Mouse (Mus musculus): ENCODE data around the gene Rbfox2.
"Not testable (repeated sequence)": the region's sequence is repeated elsewhere in the genome, so short reads cannot be mapped to it uniquely, and the experiment has no call there.

Rbfox2 gene

GRCm38 (mm10) chr15:77068439-77068861, 238.4 kb downstream of the Rbfox2 start:
- DNase-seq (ENCODE audit: low read depth) = no peak

DNA sequence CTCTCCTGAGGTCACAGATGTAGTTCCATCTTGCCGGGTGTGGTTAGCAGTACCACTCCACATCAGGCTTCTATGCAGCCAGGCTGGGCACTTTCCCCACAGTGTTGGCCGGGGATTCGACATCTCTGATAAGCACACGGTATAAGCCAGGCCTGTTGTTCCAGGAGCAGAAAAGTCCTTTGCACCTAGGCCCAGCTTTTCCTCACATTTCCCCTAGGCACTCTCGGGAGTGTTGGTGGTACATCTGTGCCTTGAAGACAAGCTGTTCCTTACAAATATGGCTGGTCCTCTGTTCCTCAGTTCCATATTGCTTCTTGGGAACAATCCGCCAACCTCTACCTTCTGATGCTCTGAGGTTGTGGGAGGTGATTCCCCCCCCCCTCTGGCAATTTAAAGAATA, 240.6 kb downstream of the Rbfox2 start:
- no peak for DNase-seq (ENCODE audit: low read depth)

GRCm38 (mm10) chr15:77065259-77065852, 241.4 kb downstream of the Rbfox2 start:
- no peak for DNase-seq (ENCODE audit: low read depth)

GRCm38 (mm10) chr15:77062746-77063145, 244.1 kb downstream of the Rbfox2 start:
- DNase-seq (ENCODE audit: low read depth) = no peak

DNA sequence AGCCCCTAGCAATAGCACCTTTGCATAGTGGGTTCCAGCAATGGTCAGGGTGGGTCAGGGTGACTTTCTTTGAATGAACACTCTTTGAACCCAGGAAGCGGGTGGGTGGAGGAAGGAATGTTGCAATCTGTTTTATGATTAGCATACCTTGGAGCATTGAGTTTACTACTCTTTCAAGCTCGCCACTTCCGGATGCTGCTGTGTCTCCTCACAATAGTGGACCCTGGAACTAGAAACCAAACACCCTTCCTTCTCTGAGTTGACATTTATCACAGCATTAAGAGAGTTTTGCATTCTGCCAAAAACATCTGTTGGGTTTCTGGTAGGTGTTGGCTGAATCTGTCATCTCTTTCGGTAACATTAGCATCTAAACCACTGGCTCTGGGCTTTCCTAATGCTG, 247.4 kb downstream of the Rbfox2 start:
- DNase-seq (ENCODE audit: low read depth) = not testable (repeated sequence)

DNA sequence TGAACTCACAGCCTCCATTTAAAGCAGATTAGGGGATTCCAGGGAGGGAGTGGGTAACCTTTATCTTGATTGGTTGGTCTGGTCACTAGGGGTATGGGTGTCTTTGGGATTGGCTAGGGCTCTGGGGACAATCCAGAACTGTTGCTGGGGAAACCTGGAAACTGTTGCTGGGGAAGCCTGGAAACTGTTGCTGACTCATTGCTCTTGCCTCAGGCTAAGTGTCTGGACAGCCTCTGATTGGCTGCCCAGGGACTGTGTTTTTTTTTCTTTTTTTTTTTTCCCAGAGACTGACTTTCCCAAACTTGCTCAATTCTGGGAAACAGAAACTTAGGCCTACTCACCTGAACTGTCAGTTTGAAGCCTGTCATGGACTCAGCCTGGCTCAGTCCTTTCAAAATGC, 248.2 kb downstream of the Rbfox2 start:
- peak; percentile 49 for DNase-seq (ENCODE audit: low read depth)

DNA sequence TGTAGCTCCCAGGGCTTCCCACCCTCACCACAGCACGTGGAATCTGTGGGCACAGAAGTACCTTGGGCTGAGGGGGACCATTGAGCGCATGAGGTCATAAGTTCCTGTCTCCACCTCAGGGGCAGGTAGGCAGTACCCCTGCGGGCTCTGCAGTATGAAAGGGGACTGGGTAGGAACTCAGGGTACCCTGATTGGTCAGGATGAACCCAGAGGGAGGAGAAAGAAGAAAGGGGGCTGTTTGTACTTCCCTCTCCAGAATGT, 250.1 kb downstream of the Rbfox2 start:
- no peak for DNase-seq (ENCODE audit: low read depth)

GRCm38 (mm10) chr15:77056001-77056790, 250.6 kb downstream of the Rbfox2 start:
- no peak for DNase-seq (ENCODE audit: low read depth)

DNA sequence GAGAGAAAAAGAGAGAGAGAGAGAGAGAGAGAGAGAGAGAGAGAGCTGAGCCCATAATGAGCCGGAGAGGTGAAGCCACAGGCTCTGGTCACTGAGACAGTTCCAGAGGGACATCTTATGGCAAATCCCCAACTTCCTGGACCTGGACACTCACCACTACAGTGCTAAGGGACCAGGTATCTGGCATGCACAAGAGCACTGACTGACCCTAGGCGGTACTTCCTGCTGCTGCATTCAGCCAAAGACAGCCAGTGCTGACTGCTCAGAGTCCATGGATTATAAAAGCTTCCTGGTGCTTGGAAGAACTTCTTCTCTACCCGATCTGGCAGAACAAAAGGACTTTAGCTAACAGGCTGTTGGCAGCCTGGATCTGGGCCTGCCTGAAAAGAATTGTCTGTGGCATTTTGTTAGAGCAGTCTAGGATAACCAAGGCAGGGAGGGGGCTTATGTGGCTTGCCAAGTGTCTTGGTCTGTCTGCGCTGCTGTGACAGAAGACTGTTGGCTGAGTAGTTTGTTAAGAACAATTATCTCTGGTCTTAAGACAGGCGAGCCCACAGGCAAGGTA, 252.1 kb downstream of the Rbfox2 start:
- DNase-seq (ENCODE audit: low read depth) = no peak

DNA sequence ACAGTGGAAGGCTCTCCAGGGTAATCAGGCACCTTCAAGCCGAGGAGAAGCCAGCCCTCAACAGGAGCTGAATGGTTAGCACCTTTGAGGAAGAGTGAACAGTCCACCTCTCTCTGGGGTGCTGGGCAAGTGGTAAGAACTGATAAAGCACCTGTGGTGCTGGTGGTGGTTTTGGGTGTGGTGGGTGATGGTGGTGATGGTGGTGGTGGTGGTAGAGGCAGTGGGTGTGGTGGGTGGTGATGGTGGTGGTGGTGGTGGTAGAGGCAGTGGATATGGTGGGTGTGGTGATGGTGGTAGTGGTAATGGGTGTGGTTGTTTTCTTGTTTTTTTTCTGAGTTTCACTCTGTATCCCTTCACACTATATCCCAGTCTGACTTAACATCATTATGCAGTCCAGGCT, 253.8 kb downstream of the Rbfox2 start:
- DNase-seq (ENCODE audit: low read depth) = no peak

- no peak for DNase-seq (ENCODE audit: low read depth)
These were observed 254.6 kb downstream of the Rbfox2 start for GRCm38 (mm10) chr15:77052176-77052575.

GRCm38 (mm10) chr15:77050570-77050969, 256.2 kb downstream of the Rbfox2 start, which contains the start of gene Mb:
TSS of gene Mb (minus strand) at chr15:77050670.
- no peak for DNase-seq (ENCODE audit: low read depth)

DNA sequence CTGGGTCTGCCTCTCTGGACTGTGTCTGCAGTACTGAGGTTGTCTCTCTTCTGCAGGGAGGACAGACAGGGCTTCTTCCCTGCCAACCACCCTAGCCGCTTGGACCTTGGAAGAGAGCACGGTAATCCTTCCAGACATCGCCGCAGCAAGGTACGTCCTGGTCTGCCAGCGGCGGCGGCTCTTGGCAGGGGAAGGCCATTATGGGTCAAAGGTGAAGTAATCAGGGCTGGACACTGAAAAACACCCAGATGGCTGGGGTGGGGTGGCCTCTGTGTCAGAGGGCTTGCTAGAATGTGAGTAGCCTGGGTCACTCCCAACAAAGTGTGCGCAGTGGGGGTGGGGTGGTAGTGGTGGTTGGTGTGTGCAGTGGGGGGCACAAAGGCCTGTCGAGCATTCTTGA, 261.2 kb downstream of the Rbfox2 start:
- DNase-seq (ENCODE audit: low read depth) = no peak

GRCm38 (mm10) chr15:77044597-77045320, 262.0 kb downstream of the Rbfox2 start, which contains the start of gene Apol6:
TSS of gene Apol6 (plus strand) at chr15:77044729.
- DNase-seq (ENCODE audit: low read depth) = no peak

GRCm38 (mm10) chr15:77040784-77041183, 266.0 kb downstream of the Rbfox2 start:
- peak; percentile 49 for DNase-seq (ENCODE audit: low read depth)

DNA sequence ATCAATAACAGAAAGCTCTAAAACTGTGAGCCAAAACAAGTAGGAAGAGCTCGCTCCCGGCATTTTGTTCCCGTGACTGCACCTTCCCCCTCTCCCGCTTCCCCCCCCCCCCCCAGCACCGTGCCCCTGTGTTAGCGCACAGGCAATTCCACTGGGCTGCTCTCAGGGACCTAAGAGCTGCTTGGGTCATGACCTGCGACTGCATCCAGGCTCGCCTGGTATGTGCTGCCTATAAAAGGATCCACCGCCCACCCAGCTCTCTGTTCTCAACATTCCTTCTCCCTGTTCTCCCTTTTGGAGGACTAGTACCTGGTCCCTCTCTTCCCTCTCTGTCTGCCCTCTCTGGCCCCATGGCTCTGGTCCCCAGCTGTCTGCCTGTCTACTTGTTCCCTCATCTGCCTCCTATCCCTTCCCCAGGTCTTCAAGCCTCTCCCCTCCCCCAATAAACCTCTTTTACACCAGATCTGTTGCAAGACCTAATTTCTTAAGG, 267.5 kb downstream of the Rbfox2 start:
- no peak for DNase-seq (ENCODE audit: low read depth)

DNA sequence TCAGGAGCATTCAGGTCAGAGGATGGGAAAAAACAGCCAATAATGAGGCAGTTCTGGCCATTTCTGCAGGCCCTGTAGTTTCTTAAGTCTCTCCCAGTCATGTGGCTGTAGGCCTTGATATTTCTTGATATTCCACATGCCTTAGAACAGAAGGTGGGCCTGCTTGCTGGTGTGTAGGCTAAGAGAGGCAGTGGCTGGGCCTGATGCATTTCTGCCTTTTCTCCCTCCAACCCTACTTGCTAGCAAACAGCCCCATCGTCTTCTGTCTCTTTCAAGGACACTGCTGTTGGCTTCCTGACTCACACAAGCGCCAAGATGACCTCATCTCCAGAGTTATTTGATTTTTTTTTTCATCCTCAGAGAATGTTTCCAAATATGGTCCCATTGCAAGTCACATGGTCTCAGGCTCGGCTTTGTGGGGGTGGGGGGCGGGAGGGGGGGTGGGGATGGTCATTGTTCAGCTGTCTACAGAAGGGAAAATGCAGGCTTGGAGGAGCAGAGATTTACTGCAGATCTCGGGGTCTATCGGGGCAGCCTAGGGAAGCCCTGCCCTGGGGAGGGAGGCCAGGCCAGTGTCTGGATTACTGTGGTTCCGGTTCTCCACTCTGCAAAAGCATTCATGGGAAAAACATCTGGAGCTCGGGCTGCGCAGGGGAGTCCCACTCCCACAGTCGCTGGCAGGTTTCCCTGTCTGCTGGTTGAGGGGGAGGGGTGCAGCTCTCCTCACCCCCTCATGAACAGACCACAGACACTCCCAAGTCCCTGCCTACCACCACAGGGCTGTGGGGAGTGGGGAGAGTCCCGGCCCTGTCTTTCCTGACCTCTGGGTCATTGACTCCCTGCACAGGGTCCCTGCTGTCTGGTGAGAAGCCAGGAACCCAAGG, 269.3 kb downstream of the Rbfox2 start:
- peak; percentile 51 for DNase-seq (ENCODE audit: low read depth)

GRCm38 (mm10) chr15:77036989-77037277, 269.9 kb downstream of the Rbfox2 start:
- no peak for DNase-seq (ENCODE audit: low read depth)

DNA sequence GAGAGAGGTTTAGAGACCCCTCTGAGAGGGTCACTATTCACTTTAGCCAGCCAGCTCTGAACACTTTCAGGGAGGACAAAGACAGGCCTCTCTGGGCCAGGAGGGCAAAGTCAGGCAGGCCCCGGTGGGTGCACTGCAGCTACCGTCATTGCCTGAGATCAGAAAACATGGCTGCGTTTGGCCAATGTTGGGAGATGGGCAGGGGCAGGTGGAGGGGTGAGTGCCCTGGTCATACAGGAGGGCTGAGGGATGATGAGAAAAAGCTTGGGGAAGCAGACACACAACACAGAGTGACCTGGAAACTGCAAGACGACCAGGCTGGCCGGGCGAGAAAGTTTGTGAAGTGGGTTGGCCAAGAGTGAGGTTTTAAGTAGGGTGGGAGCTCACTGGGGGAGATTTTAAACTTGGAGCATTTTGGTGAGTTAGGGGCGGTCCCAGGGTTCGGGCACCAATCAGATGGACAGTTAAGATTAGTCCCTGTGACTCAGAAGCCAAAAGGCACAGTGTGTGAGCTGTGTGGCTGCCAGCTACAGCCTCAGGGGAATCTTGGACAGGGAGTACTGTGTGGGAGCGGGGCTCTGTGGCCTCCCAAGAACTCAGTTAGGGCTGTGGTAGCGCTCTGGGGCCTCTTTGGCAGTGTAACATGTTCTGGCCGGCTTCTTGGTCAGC, 270.4 kb downstream of the Rbfox2 start:
- no peak for DNase-seq (ENCODE audit: low read depth)

DNA sequence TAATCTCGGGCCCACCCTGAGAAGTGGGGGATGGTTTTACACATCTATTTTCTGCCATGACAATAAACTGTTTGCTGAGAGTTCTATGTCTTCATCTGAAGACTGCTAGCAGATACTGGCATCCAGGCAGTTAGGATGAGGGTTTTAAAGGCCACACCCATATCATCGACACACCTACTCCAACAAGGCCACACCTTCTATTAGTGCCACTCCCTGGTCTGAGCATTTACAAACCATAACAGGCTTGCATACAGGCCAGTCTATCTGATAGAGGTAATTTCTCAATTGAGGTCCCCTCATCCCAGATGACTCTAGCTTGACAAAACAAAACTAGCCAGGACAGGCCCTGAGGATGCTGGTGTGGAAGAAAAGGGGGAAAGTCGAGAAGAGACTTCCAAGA, 271.2 kb downstream of the Rbfox2 start:
- no peak for DNase-seq (ENCODE audit: low read depth)

DNA sequence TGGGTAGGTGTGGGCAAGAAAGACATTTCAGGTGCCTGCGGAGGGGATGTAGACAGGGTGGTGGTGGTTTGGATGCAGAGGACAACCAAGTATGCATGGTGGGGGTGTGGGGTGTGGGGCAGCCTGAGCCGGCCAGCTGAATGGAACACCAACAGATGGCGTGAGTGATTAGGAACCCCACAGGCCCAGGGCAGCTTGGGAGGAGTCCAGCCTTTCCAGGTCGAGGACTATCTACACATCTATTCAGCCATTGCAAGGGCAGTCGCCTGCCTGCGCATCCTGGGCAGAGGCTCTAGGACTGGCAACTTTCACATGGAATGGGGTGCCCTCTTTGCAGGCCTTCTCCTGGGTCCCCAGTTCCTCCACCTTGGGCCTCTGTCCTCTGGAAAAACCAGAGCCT, 272.3 kb downstream of the Rbfox2 start:
- no peak for DNase-seq (ENCODE audit: low read depth)

All from 416B (cell line).